Mouse (Mus musculus) embryonic fibroblast, embryonic 13.5 days (primary cell): Measurements from ENCODE around the gene Zfp422.

Source experiments
- CTCF ChIP-seq: IDR thresholded peaks from 2 replicates; pipeline ENCODE4 v1.5.1; 2011; ENCODE audit warnings: mild to moderate bottlenecking, control low read depth, low read length, moderate library complexity, borderline replicate concordance; ENCODE audit not compliant: insufficient read depth
- POLR2A ChIP-seq: IDR thresholded peaks from 2 replicates; pipeline ENCODE4 v1.6.1; 2011; ENCODE audit warnings: low read depth, mild to moderate bottlenecking, control low read depth, low read length, moderate library complexity

DNA sequence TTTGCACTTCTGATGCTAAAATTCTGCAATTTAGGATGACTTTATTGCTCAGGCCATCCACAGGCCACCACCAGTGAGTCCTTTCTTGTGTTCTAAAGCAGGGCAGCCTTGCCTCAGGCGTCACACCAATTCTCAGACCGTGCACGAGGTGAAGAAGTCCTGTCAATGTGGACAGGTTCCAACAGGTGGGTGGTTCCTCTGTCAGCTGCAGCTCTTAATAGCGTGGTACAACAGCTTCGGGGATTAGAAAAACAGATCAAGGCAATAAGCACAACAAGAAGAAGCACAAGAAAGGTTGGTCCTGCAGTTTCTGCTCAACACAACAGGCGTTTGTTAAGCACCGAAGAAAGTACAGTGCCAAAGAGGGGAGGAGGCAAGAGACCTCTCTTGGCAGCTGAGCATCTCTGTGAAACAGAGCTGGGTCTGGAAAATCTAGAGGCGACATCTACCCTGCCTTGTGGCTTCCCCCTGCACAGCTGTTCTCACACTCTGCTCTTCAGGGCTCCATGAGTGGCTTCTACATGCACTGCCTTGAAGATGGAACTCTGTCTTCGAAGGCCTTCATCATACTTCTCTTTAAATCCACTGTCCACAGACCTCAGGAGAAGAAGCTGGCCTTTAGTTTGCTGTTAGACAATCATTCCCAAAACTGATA lies 7.9 kb upstream of the Zfp422 start:
- no peak for TF ChIP-seq POLR2A
- no peak for TF ChIP-seq CTCF
